Mouse (Mus musculus): ENCODE measurements around the gene P2rx3. TPM values are rescaled to one million over a fixed set of nuclear protein-coding genes. Genes with fewer than 3 reads are reported as not detected.

P2rx3 gene
- polyA plus RNA-seq, 1 experiment from 2014 or later = 0.55 TPM

DNA sequence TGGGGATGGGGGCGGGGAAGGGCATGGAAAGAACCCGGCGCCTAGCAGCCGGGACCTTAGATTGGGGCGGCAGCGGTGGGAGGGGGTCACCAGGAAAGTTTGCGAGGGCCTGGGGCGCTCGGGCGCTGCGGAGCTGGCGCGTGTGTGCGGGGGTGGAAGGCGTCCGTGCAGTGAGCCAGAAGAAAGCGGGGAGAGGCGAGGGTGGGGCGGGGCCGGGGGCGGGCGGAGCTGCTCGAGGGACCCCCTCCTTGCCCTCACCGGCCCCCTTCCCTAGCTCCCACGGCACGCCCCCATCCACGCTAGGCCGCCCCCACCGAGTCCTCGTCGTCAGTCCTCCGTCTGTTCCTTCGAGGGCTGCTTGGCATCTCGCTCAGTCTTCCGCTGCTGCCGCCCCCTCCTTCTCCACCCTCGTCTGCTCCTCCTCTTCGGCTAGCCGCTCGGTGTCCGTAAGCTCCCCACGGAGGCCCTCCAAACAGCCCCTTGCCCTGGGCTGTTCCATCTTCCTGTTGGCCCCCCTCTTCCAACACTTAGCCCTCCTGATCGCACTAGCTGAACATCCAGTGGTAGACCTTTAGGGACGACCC lies 11.0 kb upstream of the P2rx3 start:
- H3K9ac ChIP-seq (ENCODE audit: low read depth, low read length) = peak overlapping the region; percentile 62
- H3K4me3 ChIP-seq (ENCODE audit: low read depth, low read length) = peak overlapping the region; percentile 68
- ATAC-seq (ENCODE audit: low read depth) = peak; percentile 9
- 2% methylated on average over 29 of the region's 44 CpGs for WGBS (ENCODE audit: insufficient replicate concordance)
- H3K36me3 ChIP-seq (ENCODE audit: control insufficient read depth, insufficient read depth) = peaks cover 33% of the 10 kb centered on the region
- peaks cover 14% of the 10 kb centered on the region for H3K27me3 ChIP-seq (ENCODE audit: control insufficient read depth, insufficient read depth, low read depth, low read length)
- H3K27ac ChIP-seq (ENCODE audit: low read length) = peak overlapping the region; percentile 25
- no peaks in the 10 kb centered on the region for H3K9me3 ChIP-seq (replicated peaks; ENCODE audit: control insufficient read depth, low read length)
- peak overlapping the region; percentile 89 for H3K4me2 ChIP-seq (ENCODE audit: low read depth, low read length)
- H3K4me1 ChIP-seq (ENCODE audit: control insufficient read depth, low read depth, low read length) = peaks cover 25% of the 10 kb centered on the region

DNA sequence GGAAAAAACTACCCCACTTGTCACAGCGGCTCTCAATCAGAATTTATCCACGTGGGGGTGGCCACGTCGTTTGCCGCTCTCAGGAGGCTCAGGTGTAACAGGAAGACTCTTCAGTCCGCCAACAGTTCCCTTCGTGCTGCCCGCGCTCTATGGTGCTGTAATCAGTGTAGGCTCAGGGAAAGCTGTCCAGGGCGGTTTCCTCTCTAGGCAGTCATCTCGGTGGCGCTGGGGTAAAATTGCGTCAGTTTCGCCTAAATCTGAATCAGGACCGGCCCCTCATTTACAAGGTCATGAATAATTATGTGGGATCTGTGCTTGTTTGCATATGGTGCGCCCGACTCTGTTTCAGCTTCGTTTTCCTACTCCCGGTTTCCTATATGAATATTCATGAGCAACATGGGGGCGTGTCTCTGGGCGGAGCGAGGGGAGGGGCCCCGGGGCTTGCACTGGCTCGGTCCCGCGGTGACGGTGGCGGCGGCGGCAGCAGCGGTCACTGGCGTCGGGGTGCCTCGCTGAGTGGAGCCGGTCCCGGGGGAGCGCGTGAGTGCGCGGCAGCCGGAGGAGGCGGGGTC lies 10.4 kb upstream of the P2rx3 start, which contains the start of gene Tnks1bp1:
Gene Tnks1bp1, plus strand, starts transcription at position 427 of the 572 bp plus-strand sequence.
- Histone ChIP-seq H3K27me3 (ENCODE audit: control insufficient read depth, insufficient read depth, low read depth, low read length) (peaks cover 14% of the 10 kb centered on the region), H3K9ac (ENCODE audit: low read depth, low read length) (peak within 1 kb of the TSS; percentile 62), H3K4me1 (ENCODE audit: control insufficient read depth, low read depth, low read length) (peaks cover 21% of the 10 kb centered on the region), H3K9me3 (replicated peaks; ENCODE audit: control insufficient read depth, low read length) (no peaks in the 10 kb centered on the region), H3K36me3 (ENCODE audit: control insufficient read depth, insufficient read depth) (peaks cover 39% of the 10 kb centered on the region), H3K4me2 (ENCODE audit: low read depth, low read length) (peak within 1 kb of the TSS; percentile 89), H3K4me3 (ENCODE audit: low read depth, low read length) (peak within 1 kb of the TSS; percentile 68), H3K27ac (ENCODE audit: low read length) (peak within 1 kb of the TSS; percentile 52)
- peak; percentile 88 for ATAC-seq (ENCODE audit: low read depth)
- WGBS (ENCODE audit: insufficient replicate concordance) = under 1% methylated on average over 42 of the region's 42 CpGs

DNA sequence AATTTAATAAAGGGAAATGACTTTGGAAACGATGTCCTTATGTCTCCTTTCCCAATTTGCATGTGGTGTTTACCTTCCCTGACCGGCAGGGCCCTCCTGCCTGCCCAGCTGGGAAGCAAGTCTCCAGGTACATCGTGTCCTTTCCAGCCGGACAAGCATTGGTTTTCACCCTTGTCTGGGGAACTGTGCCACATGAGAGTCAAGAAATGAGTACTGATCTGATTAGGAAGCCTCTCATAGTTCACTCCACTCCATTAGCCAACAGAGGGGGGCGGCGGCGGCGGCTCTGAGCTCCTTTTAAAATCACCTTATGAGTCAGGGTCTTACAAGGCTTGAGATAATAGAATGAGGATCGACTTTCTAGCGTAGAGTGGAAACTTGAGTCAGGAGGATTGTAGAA lies 9.8 kb upstream of the P2rx3 start:
- Histone ChIP-seq H3K9me3 (replicated peaks; ENCODE audit: control insufficient read depth, low read length) (no peaks in the 10 kb centered on the region), H3K4me2 (ENCODE audit: low read depth, low read length) (peak overlapping the region; percentile 89), H3K9ac (ENCODE audit: low read depth, low read length) (peak overlapping the region; percentile 62), H3K4me1 (ENCODE audit: control insufficient read depth, low read depth, low read length) (peaks cover 21% of the 10 kb centered on the region), H3K27me3 (ENCODE audit: control insufficient read depth, insufficient read depth, low read depth, low read length) (peaks cover 14% of the 10 kb centered on the region), H3K36me3 (ENCODE audit: control insufficient read depth, insufficient read depth) (peaks cover 45% of the 10 kb centered on the region), H3K4me3 (ENCODE audit: low read depth, low read length) (peak overlapping the region; percentile 68), H3K27ac (ENCODE audit: low read length) (peak overlapping the region; percentile 52)
- ATAC-seq (ENCODE audit: low read depth) = no peak
- WGBS (ENCODE audit: insufficient replicate concordance) = 65% methylated on average over 10 of the region's 10 CpGs

DNA sequence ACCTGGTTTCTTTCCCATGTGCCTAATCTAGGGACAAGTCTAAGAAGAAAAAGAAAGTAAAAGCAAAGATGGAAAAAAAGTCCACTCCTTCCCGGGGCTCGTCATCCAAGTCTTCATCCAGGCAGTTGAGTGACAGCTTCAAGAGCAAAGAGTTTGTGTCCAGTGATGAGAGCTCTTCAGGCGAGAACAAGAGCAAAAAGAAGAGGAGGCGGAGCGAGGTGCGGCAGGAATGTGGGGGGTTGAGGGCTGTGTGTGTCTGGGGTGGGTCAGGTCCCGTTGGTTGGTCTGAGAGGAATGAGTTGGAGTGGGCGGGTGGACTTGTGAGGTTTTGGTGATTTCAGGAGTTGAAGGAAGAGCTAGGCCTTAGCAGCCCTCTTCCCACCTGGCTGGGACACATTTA lies 9.0 kb upstream of the P2rx3 start:
- ATAC-seq (ENCODE audit: low read depth) = no peak
- H3K4me1 ChIP-seq (ENCODE audit: control insufficient read depth, low read depth, low read length) = peaks cover 21% of the 10 kb centered on the region
- H3K27ac ChIP-seq (ENCODE audit: low read length) = no peak overlapping the region
- H3K9ac ChIP-seq (ENCODE audit: low read depth, low read length) = no peak overlapping the region
- H3K27me3 ChIP-seq (ENCODE audit: control insufficient read depth, insufficient read depth, low read depth, low read length) = peaks cover 14% of the 10 kb centered on the region
- H3K4me2 ChIP-seq (ENCODE audit: low read depth, low read length) = no peak overlapping the region
- H3K9me3 ChIP-seq (replicated peaks; ENCODE audit: control insufficient read depth, low read length) = no peaks in the 10 kb centered on the region
- peaks cover 53% of the 10 kb centered on the region for H3K36me3 ChIP-seq (ENCODE audit: control insufficient read depth, insufficient read depth)
- H3K4me3 ChIP-seq (ENCODE audit: low read depth, low read length) = no peak overlapping the region
- WGBS (ENCODE audit: insufficient replicate concordance) = 78% methylated on average over 8 of the region's 8 CpGs

DNA sequence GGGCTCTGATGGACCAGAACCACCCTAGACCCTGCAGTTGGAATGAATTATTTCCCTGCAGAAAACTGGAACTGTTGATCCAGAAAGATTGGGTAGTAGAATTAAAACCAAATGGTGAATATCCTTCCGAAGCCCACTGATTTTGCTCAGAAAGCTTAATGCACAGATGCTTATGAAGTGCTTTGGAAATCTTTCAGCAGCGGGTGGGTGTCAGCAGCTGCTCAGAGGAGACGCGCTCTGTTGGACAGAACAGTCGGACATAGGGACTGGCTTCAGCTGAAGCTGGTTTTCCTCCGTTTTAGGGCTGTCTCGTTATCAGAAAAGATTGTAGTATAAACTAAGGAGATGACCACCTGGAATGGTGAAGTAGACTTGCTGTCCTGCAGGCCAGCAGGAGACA lies 6.4 kb upstream of the P2rx3 start:
- no peak overlapping the region for H3K4me3 ChIP-seq (ENCODE audit: low read depth, low read length)
- no peak overlapping the region for H3K9ac ChIP-seq (ENCODE audit: low read depth, low read length)
- peaks cover 6% of the 10 kb centered on the region for H3K27me3 ChIP-seq (ENCODE audit: control insufficient read depth, insufficient read depth, low read depth, low read length)
- H3K9me3 ChIP-seq (replicated peaks; ENCODE audit: control insufficient read depth, low read length) = no peaks in the 10 kb centered on the region
- H3K27ac ChIP-seq (ENCODE audit: low read length) = no peak overlapping the region
- ATAC-seq (ENCODE audit: low read depth) = no peak
- peaks cover 16% of the 10 kb centered on the region for H3K4me1 ChIP-seq (ENCODE audit: control insufficient read depth, low read depth, low read length)
- 87% methylated on average over 7 of the region's 7 CpGs for WGBS (ENCODE audit: insufficient replicate concordance)
- H3K36me3 ChIP-seq (ENCODE audit: control insufficient read depth, insufficient read depth) = peaks cover 72% of the 10 kb centered on the region
- no peak overlapping the region for H3K4me2 ChIP-seq (ENCODE audit: low read depth, low read length)

DNA sequence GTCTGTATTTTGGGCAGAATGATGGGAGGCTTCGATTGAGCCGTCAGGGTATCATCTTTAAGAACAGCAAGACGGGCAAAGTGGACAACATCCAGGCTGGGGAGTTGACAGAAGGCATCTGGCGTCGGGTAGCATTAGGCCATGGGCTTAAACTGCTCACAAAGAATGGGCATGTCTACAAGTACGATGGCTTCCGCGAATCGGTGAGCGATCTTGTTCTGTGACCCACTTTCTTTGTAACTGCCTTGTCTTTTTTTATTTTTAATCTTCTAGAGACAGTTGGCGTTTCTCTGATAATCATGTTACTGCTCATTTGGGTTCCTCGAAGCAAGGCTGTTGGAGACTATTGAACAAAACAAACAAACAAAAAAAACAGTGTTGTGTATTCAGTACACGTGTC lies 1.1 kb upstream of the P2rx3 start:
- H3K27ac ChIP-seq (ENCODE audit: low read length) = peak overlapping the region; percentile 31; the same call in 1 of the 2 replicates
- WGBS (ENCODE audit: insufficient replicate concordance) = 73% methylated on average over 13 of the region's 13 CpGs

DNA sequence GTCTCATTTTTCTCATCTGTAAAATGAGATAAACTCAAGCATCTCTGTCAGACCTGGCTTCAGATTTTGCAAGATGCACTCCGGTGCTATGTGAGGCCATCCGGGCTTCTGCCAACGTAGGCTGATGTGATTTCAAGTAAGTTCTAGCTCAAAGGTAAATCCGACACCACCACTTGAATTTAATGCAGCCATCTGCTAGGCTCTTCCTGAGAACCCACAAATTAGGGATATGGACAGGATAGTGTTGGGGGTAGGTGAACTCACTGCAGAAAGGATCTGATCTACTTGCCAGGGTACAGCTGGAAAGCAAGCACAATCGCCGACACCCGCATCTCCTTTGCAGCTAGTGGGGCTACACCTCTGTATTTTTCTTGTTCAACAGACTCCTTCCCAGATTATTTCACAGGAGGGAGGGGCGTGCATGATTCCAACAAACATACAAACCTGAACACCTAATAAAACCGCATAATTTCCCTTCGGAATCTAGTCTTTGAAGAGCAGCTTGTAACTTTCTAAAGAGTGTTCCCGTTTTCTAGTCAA lies 685 bp downstream of the P2rx3 start:
- Histone ChIP-seq H3K4me2 (ENCODE audit: low read depth, low read length) (peak overlapping the region; percentile 84), H3K27ac (ENCODE audit: low read length) (no peak overlapping the region), H3K27me3 (ENCODE audit: control insufficient read depth, insufficient read depth, low read depth, low read length) (peaks cover 17% of the 10 kb centered on the region), H3K9ac (ENCODE audit: low read depth, low read length) (peak overlapping the region; percentile 94), H3K4me3 (ENCODE audit: low read depth, low read length) (peak overlapping the region; percentile 86), H3K4me1 (ENCODE audit: control insufficient read depth, low read depth, low read length) (peaks cover 15% of the 10 kb centered on the region), H3K9me3 (replicated peaks; ENCODE audit: control insufficient read depth, low read length) (no peaks in the 10 kb centered on the region), H3K36me3 (ENCODE audit: control insufficient read depth, insufficient read depth) (peaks cover 23% of the 10 kb centered on the region)
- ATAC-seq (ENCODE audit: low read depth) = no peak
- WGBS (ENCODE audit: insufficient replicate concordance) = 4% methylated on average over 11 of the region's 11 CpGs

More for the DNA sequence above, 1.1 kb upstream of the P2rx3 start:
- Histone ChIP-seq H3K36me3 (ENCODE audit: control insufficient read depth, insufficient read depth) (peaks cover 40% of the 10 kb centered on the region), H3K27me3 (ENCODE audit: control insufficient read depth, insufficient read depth, low read depth, low read length) (peaks cover 8% of the 10 kb centered on the region), H3K9me3 (replicated peaks; ENCODE audit: control insufficient read depth, low read length) (no peaks in the 10 kb centered on the region), H3K9ac (ENCODE audit: low read depth, low read length) (peak overlapping the region; percentile 94), H3K4me3 (ENCODE audit: low read depth, low read length) (peak overlapping the region; percentile 86), H3K4me1 (ENCODE audit: control insufficient read depth, low read depth, low read length) (peaks cover 15% of the 10 kb centered on the region), H3K4me2 (ENCODE audit: low read depth, low read length) (peak overlapping the region; percentile 84)
- ATAC-seq (ENCODE audit: low read depth) = no peak

DNA sequence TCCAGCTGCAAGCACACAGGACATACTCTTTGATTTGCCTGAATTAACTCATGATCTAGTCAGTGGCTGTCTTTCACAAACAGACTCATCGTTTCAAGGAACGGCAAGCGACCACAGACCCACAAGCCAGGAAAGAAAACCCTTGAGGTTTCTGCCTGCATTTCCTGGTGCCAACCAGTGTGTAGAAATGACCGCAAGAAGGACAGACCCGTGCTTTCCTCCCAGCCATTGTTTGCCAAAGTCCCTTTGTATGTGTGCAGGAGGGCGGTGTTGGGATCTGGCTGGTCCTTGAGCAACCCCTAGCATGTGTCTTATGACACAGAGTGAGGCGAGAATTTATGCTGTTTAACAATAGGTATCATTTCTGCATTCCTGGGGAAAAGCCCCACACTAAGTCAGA lies 3.1 kb downstream of the P2rx3 start:
- peaks cover 15% of the 10 kb centered on the region for H3K4me1 ChIP-seq (ENCODE audit: control insufficient read depth, low read depth, low read length)
- peaks cover 17% of the 10 kb centered on the region for H3K27me3 ChIP-seq (ENCODE audit: control insufficient read depth, insufficient read depth, low read depth, low read length)
- no peak overlapping the region for H3K27ac ChIP-seq (ENCODE audit: low read length)
- H3K9ac ChIP-seq (ENCODE audit: low read depth, low read length) = no peak overlapping the region
- no peaks in the 10 kb centered on the region for H3K9me3 ChIP-seq (replicated peaks; ENCODE audit: control insufficient read depth, low read length)
- WGBS (ENCODE audit: insufficient replicate concordance) = 15% methylated on average over 7 of the region's 7 CpGs
- 0 out of 2 replicates have a peak, but pooled peaks cover under 1% of the 10 kb centered on the region for H3K36me3 ChIP-seq (ENCODE audit: control insufficient read depth, insufficient read depth)
- no peak overlapping the region for H3K4me3 ChIP-seq (ENCODE audit: low read depth, low read length)
- H3K4me2 ChIP-seq (ENCODE audit: low read depth, low read length) = no peak overlapping the region
- no peak for ATAC-seq (ENCODE audit: low read depth)

DNA sequence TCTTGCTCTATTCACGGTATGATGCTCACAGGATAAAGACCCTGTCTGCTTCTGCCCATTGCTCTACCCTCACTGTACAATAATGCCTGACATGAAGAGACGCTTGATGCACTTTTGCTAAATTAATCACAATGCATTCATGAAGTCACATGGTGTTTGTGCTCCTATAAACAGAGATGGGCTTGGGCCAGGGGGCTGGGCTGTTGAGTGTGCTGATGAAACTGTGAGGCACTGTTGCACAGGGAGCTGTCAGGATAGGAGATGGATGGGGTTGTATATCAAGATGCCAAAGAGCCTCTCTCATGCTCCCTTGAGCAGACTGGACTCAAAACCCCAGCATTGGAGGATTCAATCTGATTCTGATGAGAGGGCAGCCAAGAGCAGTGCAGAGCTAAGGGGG lies 4.1 kb downstream of the P2rx3 start:
- 52% methylated on average over 2 of the region's 2 CpGs for WGBS (ENCODE audit: insufficient replicate concordance)
- Histone ChIP-seq H3K9ac (ENCODE audit: low read depth, low read length) (no peak overlapping the region), H3K4me3 (ENCODE audit: low read depth, low read length) (no peak overlapping the region), H3K4me2 (ENCODE audit: low read depth, low read length) (no peak overlapping the region), H3K4me1 (ENCODE audit: control insufficient read depth, low read depth, low read length) (peaks cover 9% of the 10 kb centered on the region), H3K36me3 (ENCODE audit: control insufficient read depth, insufficient read depth) (no peaks in the 10 kb centered on the region), H3K9me3 (replicated peaks; ENCODE audit: control insufficient read depth, low read length) (no peaks in the 10 kb centered on the region), H3K27me3 (ENCODE audit: control insufficient read depth, insufficient read depth, low read depth, low read length) (peaks cover 17% of the 10 kb centered on the region), H3K27ac (ENCODE audit: low read length) (no peak overlapping the region)
- ATAC-seq (ENCODE audit: low read depth) = no peak
